Mouse (Mus musculus): Measurements from ENCODE around the gene Il25. TPM values are rescaled to one million over a fixed set of nuclear protein-coding genes. Genes with fewer than 3 reads are reported as not detected.

The Il25 gene
- total and polyA plus RNA-seq, 3 experiments: not detected

DNA sequence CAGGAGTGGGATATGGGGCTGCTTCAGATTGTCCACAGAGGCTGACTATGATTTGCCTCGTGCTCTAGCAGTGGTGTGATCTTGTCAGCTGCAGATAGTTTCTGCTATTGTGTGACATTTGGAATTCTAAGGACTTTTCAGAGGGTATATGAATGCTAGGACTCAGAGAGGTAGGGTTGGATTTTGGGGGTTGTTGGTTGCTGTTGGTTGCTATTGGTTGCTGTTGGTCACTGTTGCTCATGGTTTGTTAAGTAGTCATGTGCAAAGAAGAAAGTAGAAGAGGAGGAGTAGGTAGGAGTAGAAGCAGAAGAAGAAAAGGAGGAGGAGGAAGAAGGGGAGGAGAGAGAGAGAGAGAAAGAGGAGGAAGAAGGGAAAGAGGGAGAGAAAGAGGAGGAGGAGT is 44.1 kb downstream of the Il25 start, which contains the start of gene Gm17428:
Gene Gm17428 (plus strand): TSS at position 301 of the 400 bp plus-strand sequence.
- peaks cover 23% of the 10 kb centered on the region for H3K27me3 ChIP-seq (replicated peaks)
- H3K27ac ChIP-seq (ENCODE audit: insufficient read depth, low read depth): no peak within 1 kb of the TSS
- H3K4me2 ChIP-seq (ENCODE audit: insufficient read depth, low read depth, poor library complexity, severe bottlenecking): no peak within 1 kb of the TSS
- no peak within 1 kb of the TSS for H3K9ac ChIP-seq (ENCODE audit: insufficient read depth, low read depth)
- dilution Hi-C loops (cut with MboI; ENCODE audit: extremely low pct_ligation_motif_present, extremely low pct_unique_long_range_greater_than_20kb, low sequenced_read_pairs): no loop called here
- H3K4me3 ChIP-seq (replicated peaks in 1 of 3; ENCODE audit: low read depth in 2 of 3, low read length in 2 of 3, poor library complexity in 1 of 3): no peak within 1 kb of the TSS
- H3K36me3 ChIP-seq (replicated peaks in 1 of 2; ENCODE audit: control insufficient read depth in 1 of 2, insufficient read depth in 1 of 2, low read length in 1 of 2): no peaks in the 10 kb centered on the region
- TF ChIP-seq RAD21 (IDR thresholded peaks at IDR 0.05; ENCODE audit: low read depth, low read length) (no peak), MAZ (IDR thresholded peaks at IDR 0.05; ENCODE audit: low read depth, low read length) (no peak), SIN3A (IDR thresholded peaks at IDR 0.05; ENCODE audit: low read length) (no peak), TBP (conservative IDR thresholded peaks at IDR 0.05; ENCODE audit: low read depth, low read length) (no peak), MAX (IDR thresholded peaks at IDR 0.05; ENCODE audit: low read length) (no peak), RCOR1 (conservative IDR thresholded peaks at IDR 0.05; ENCODE audit: low read depth, low read length) (no peak), CTCF (conservative IDR thresholded peaks at IDR 0.05 in 1 of 2, IDR thresholded peaks at IDR 0.05 in 1 of 2; ENCODE audit: low read depth in 2 of 2, low read length in 2 of 2) (no peak), MEF2A (IDR thresholded peaks at IDR 0.05; ENCODE audit: borderline replicate concordance, low read depth, low read length) (no peak), MXI1 (IDR thresholded peaks at IDR 0.05; ENCODE audit: low read depth, low read length) (no peak), BHLHE40 (IDR thresholded peaks at IDR 0.05; ENCODE audit: low read depth, low read length) (no peak), JUN (IDR thresholded peaks at IDR 0.05; ENCODE audit: insufficient read depth, low read depth, low read length) (no peak), ZNF384 (IDR thresholded peaks at IDR 0.05; ENCODE audit: low read depth, low read length) (no peak), PAX5 (IDR thresholded peaks at IDR 0.05; ENCODE audit: low read length) (no peak), POLR2A (IDR thresholded peaks at IDR 0.05; ENCODE audit: low read depth, low read length) (no peak), TCF12 (IDR thresholded peaks at IDR 0.05; ENCODE audit: low read depth, low read length) (no peak), CHD2 (IDR thresholded peaks at IDR 0.05; ENCODE audit: low read length) (no peak), CHD1 (IDR thresholded peaks at IDR 0.05; ENCODE audit: low read depth, low read length) (no peak), KAT2A (IDR thresholded peaks at IDR 0.05; ENCODE audit: insufficient replicate concordance, low read length) (no peak), ZMIZ1 (IDR thresholded peaks at IDR 0.05; ENCODE audit: low read depth, low read length) (no peak)
- DNase-seq (ENCODE audit: extremely low read depth): no peak
- H3K79me2 ChIP-seq (replicated peaks; ENCODE audit: control insufficient read depth, extremely low read depth, insufficient read depth, poor library complexity, severe bottlenecking): no peaks in the 10 kb centered on the region
- in situ Hi-C loops (cut with MboI; ENCODE audit: low pct_ligation_motif_present, low pct_unique_long_range_greater_than_20kb, low sequenced_read_pairs): no loop called here
- H3K4me1 ChIP-seq (ENCODE audit: control insufficient read depth in 1 of 2, insufficient read depth in 2 of 2): peaks cover 5 to 17% of the 10 kb centered on the region in 2 experiments; a peak in 3 of 4 replicates
- no peaks in the 10 kb centered on the region for H3K9me3 ChIP-seq (replicated peaks; ENCODE audit: low read length)

DNA sequence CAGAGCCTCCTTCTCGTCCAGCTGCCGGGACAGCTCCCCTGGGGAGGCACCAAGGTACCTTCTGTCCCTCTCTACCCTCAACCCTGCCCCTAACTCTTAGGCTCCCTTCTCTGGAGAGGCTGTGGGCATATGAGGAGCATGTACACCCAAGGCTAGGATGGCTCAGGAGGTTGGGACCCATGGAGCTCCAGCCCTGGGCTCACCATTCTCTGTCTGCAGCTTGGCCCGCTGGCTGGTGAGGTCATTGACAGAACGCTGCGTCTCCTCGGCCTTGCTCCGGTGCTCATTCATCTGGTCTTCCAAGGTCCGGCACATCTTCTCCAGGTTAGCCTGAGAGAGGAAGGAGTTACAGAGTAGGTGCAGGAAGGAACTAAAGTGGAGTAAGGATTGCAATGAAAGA is 46.2 kb downstream of the Il25 start:
- in situ Hi-C loops (cut with MboI; ENCODE audit: low pct_ligation_motif_present, low pct_unique_long_range_greater_than_20kb, low sequenced_read_pairs): no loop called here
- no peak for DNase-seq (ENCODE audit: extremely low read depth)
- no peak overlapping the region for H3K4me2 ChIP-seq (ENCODE audit: insufficient read depth, low read depth, poor library complexity, severe bottlenecking)

More for the DNA sequence above, 46.2 kb downstream of the Il25 start:
- peaks cover 5 to 11% of the 10 kb centered on the region in 2 experiments; a peak in 3 of 4 replicates for H3K4me1 ChIP-seq (ENCODE audit: control insufficient read depth in 1 of 2, insufficient read depth in 2 of 2)
- no peak overlapping the region for H3K27ac ChIP-seq (ENCODE audit: insufficient read depth, low read depth)
- TF ChIP-seq USF1 (IDR thresholded peaks at IDR 0.05; ENCODE audit: low read depth, low read length) (no peak), JUND (conservative IDR thresholded peaks at IDR 0.05; ENCODE audit: low read depth, low read length) (no peak), POLR2A (IDR thresholded peaks at IDR 0.05; ENCODE audit: low read depth, low read length) (no peak), MAFK (IDR thresholded peaks at IDR 0.05; ENCODE audit: insufficient replicate concordance, low read length) (no peak), ETS1 (conservative IDR thresholded peaks at IDR 0.05; ENCODE audit: low read depth, low read length) (no peak)
- H3K9me3 ChIP-seq (replicated peaks; ENCODE audit: low read length): no peaks in the 10 kb centered on the region
- H3K36me3 ChIP-seq (replicated peaks in 1 of 2; ENCODE audit: control insufficient read depth in 1 of 2, insufficient read depth in 1 of 2, low read length in 1 of 2): no peaks in the 10 kb centered on the region
- dilution Hi-C loops (cut with MboI; ENCODE audit: extremely low pct_ligation_motif_present, extremely low pct_unique_long_range_greater_than_20kb, low sequenced_read_pairs): no loop called here
- H3K9ac ChIP-seq (ENCODE audit: insufficient read depth, low read depth): no peak overlapping the region
- H3K27me3 ChIP-seq (replicated peaks): peaks cover 41% of the 10 kb centered on the region
- H3K4me3 ChIP-seq (replicated peaks in 1 of 3; ENCODE audit: low read depth in 2 of 3, low read length in 2 of 3, poor library complexity in 1 of 3): no peak overlapping the region
- H3K79me2 ChIP-seq (replicated peaks; ENCODE audit: control insufficient read depth, extremely low read depth, insufficient read depth, poor library complexity, severe bottlenecking): no peaks in the 10 kb centered on the region

Data from CH12.LX (cell line).